Mouse (Mus musculus) CH12.LX (cell line): Measurements from ENCODE around the gene Prkca. TPM values are rescaled to one million over a fixed set of nuclear protein-coding genes. Genes with fewer than 3 reads are reported as not detected.

Experiments used
- DNase-seq: peaks from one replicate; pipeline ENCODE4 v3.0.0-alpha.2; 2013; ENCODE audit errors: extremely low read depth
- H3K27ac ChIP-seq: 2 replicates; pipeline ENCODE4 v1.5.1; 2012; ENCODE audit warnings: low read depth, mild to moderate bottlenecking, control low read depth, moderate library complexity; ENCODE audit not compliant: insufficient read depth
- H3K27me3 ChIP-seq: replicated peaks from 2 replicates; pipeline ENCODE3; 2012; ENCODE audit warnings: inconsistent platforms
- H3K36me3 ChIP-seq, 2 experiments: replicated peaks in 1 of 2; 2 replicates each; pipeline versions ENCODE3 to v1.6.1; 2012; ENCODE audit warnings: inconsistent platforms in 1 of 2, low read length in 1 of 2, mild to moderate bottlenecking in 1 of 2, mixed read lengths in 1 of 2, moderate library complexity in 1 of 2; ENCODE audit not compliant: control insufficient read depth in 1 of 2, insufficient read depth in 1 of 2
- H3K4me1 ChIP-seq, 2 experiments: 2 replicates each; pipeline ENCODE4 v1.6.1; 2012; ENCODE audit warnings: inconsistent platforms in 1 of 2, moderate library complexity in 1 of 2; ENCODE audit not compliant: insufficient read depth in 2 of 2, control insufficient read depth in 1 of 2
- H3K4me2 ChIP-seq: 2 replicates; pipeline ENCODE4 v1.6.1; 2012; ENCODE audit warnings: low read depth, mild to moderate bottlenecking, control low read depth; ENCODE audit not compliant: poor library complexity, insufficient read depth, severe bottlenecking
- H3K4me3 ChIP-seq, 3 experiments: fragments of 150-350 bp in 1 of 3; sonication (generic) in 1 of 3; replicated peaks in 1 of 3; 2 replicates each; pipeline versions ENCODE3 to v1.5.1; 2011 to 2012; ENCODE audit warnings: low read depth in 2 of 3, low read length in 2 of 3, mild to moderate bottlenecking in 2 of 3, moderate library complexity in 2 of 3, control low read depth in 1 of 3, improper control_type of control experiment in 1 of 3, inconsistent platforms in 1 of 3, mixed read lengths in 1 of 3; ENCODE audit not compliant: poor library complexity in 1 of 3
- H3K79me2 ChIP-seq: replicated peaks from 2 replicates; pipeline ENCODE4 v1.6.1; 2012; ENCODE audit warnings: mild to moderate bottlenecking, moderate library complexity; ENCODE audit not compliant: control insufficient read depth, poor library complexity, insufficient read depth, severe bottlenecking; ENCODE audit errors: extremely low read depth
- H3K9ac ChIP-seq: 2 replicates; pipeline ENCODE4 v1.6.1; 2012; ENCODE audit warnings: low read depth, mild to moderate bottlenecking, control low read depth, moderate library complexity; ENCODE audit not compliant: insufficient read depth
- H3K9me3 ChIP-seq: replicated peaks from 2 replicates; pipeline ENCODE3; 2012; ENCODE audit warnings: low read length, inconsistent platforms, mixed read lengths
- BHLHE40 ChIP-seq: IDR thresholded peaks from 2 replicates; pipeline ENCODE4 v1.6.1; 2011; ENCODE audit warnings: mild to moderate bottlenecking, low read depth, low read length, improper control_type of control experiment
- CHD1 ChIP-seq: IDR thresholded peaks from 2 replicates; pipeline ENCODE4 v1.6.1; 2012; ENCODE audit warnings: low read depth, low read length, improper control_type of control experiment, inconsistent platforms
- CTCF ChIP-seq, 2 experiments: IDR thresholded peaks in 1 of 2; conservative IDR thresholded peaks in 1 of 2; 2 replicates each; pipeline ENCODE4 v1.5.1; 2011 to 2012; ENCODE audit warnings: low read depth in 2 of 2, low read length in 2 of 2, improper control_type of control experiment in 1 of 2, inconsistent platforms in 1 of 2, mild to moderate bottlenecking in 1 of 2, moderate library complexity in 1 of 2
- E2F4 ChIP-seq: IDR thresholded peaks from 2 replicates; pipeline ENCODE4 v1.6.1; 2011; ENCODE audit warnings: low read depth, low read length, improper control_type of control experiment; ENCODE audit not compliant: insufficient replicate concordance
- ELF1 ChIP-seq: IDR thresholded peaks from 2 replicates; pipeline ENCODE4 v1.6.1; 2014; ENCODE audit warnings: low read depth, mild to moderate bottlenecking, inconsistent platforms, low read length, improper control_type of control experiment
- EP300 ChIP-seq: IDR thresholded peaks from 2 replicates; pipeline ENCODE4 v1.6.1; 2011; ENCODE audit warnings: low read length, improper control_type of control experiment
- ETS1 ChIP-seq: conservative IDR thresholded peaks from 2 replicates; pipeline ENCODE4 v1.6.1; 2012; ENCODE audit warnings: low read depth, mild to moderate bottlenecking, inconsistent platforms, low read length, improper control_type of control experiment, moderate library complexity
- GABPA ChIP-seq: IDR thresholded peaks from 2 replicates; pipeline ENCODE4 v1.6.1; 2012; ENCODE audit warnings: low read depth, low read length, improper control_type of control experiment, inconsistent platforms; ENCODE audit not compliant: insufficient replicate concordance
- HCFC1 ChIP-seq: IDR thresholded peaks from 2 replicates; pipeline ENCODE4 v1.6.1; 2012; ENCODE audit warnings: low read depth, mild to moderate bottlenecking, inconsistent platforms, low read length, improper control_type of control experiment
- IRF4 ChIP-seq: IDR thresholded peaks from 2 replicates; pipeline ENCODE4 v1.6.1; 2014; ENCODE audit warnings: low read depth, mild to moderate bottlenecking, inconsistent platforms, low read length, improper control_type of control experiment
- JUN ChIP-seq: IDR thresholded peaks from 2 replicates; pipeline ENCODE4 v1.6.1; 2011; ENCODE audit warnings: low read depth, mild to moderate bottlenecking, low read length, improper control_type of control experiment, moderate library complexity; ENCODE audit not compliant: insufficient read depth
- JUND ChIP-seq: conservative IDR thresholded peaks from 2 replicates; pipeline ENCODE4 v1.6.1; 2011; ENCODE audit warnings: low read depth, low read length, improper control_type of control experiment
- MAX ChIP-seq: IDR thresholded peaks from 2 replicates; pipeline ENCODE4 v1.6.1; 2011; ENCODE audit warnings: low read length, improper control_type of control experiment
- MAZ ChIP-seq: IDR thresholded peaks from 2 replicates; pipeline ENCODE4 v1.6.1; 2012; ENCODE audit warnings: low read depth, mild to moderate bottlenecking, inconsistent platforms, low read length, improper control_type of control experiment, moderate library complexity
- MEF2A ChIP-seq: IDR thresholded peaks from 2 replicates; pipeline ENCODE4 v1.6.1; 2014; ENCODE audit warnings: low read depth, mild to moderate bottlenecking, inconsistent platforms, low read length, improper control_type of control experiment, borderline replicate concordance
- MXI1 ChIP-seq: IDR thresholded peaks from 2 replicates; pipeline ENCODE4 v1.6.1; 2011; ENCODE audit warnings: mild to moderate bottlenecking, low read depth, low read length, improper control_type of control experiment
- MYC ChIP-seq: IDR thresholded peaks from 2 replicates; pipeline ENCODE4 v1.6.1; 2011; ENCODE audit warnings: low read depth, mild to moderate bottlenecking, improper control_type of control experiment, low read length
- NELFE ChIP-seq: IDR thresholded peaks from 2 replicates; pipeline ENCODE4 v1.6.1; 2011; ENCODE audit warnings: low read depth, low read length, improper control_type of control experiment
- NRF1 ChIP-seq: IDR thresholded peaks from 2 replicates; pipeline ENCODE4 v1.6.1; 2014; ENCODE audit warnings: low read depth, mild to moderate bottlenecking, inconsistent platforms, low read length, improper control_type of control experiment, moderate library complexity
- POLR2A ChIP-seq: IDR thresholded peaks from 2 replicates; pipeline ENCODE4 v1.6.1; 2011; ENCODE audit warnings: low read depth, mild to moderate bottlenecking, improper control_type of control experiment, low read length
- RAD21 ChIP-seq: IDR thresholded peaks from 2 replicates; pipeline ENCODE4 v1.6.1; 2011; ENCODE audit warnings: low read depth, mild to moderate bottlenecking, low read length, improper control_type of control experiment, moderate library complexity
- RCOR1 ChIP-seq: conservative IDR thresholded peaks from 2 replicates; pipeline ENCODE4 v1.6.1; 2012; ENCODE audit warnings: low read depth, mild to moderate bottlenecking, inconsistent platforms, low read length, improper control_type of control experiment
- SIN3A ChIP-seq: IDR thresholded peaks from 2 replicates; pipeline ENCODE4 v1.6.1; 2012; ENCODE audit warnings: low read length, improper control_type of control experiment, inconsistent platforms
- SMC3 ChIP-seq: IDR thresholded peaks from 2 replicates; pipeline ENCODE4 v1.6.1; 2011; ENCODE audit warnings: low read depth, low read length, improper control_type of control experiment
- ZMIZ1 ChIP-seq: IDR thresholded peaks from 2 replicates; pipeline ENCODE4 v1.6.1; 2012; ENCODE audit warnings: low read depth, mild to moderate bottlenecking, inconsistent platforms, low read length, improper control_type of control experiment
- dilution Hi-C: fragments of 300-500 bp; cut with MboI; formaldehyde crosslinking; loops from 2 replicates; pipeline ENCODE4 v1.14.3; 2020; ENCODE audit warnings: low sequenced_read_pairs; ENCODE audit not compliant: extremely low pct_unique_long_range_greater_than_20kb, extremely low pct_ligation_motif_present
- in situ Hi-C: fragments of 300-500 bp; cut with MboI; formaldehyde crosslinking; loops from 3 replicates; pipeline ENCODE4 v1.14.3; 2019; ENCODE audit warnings: low sequenced_read_pairs, low pct_ligation_motif_present, low pct_unique_long_range_greater_than_20kb, mixed read lengths
- polyA plus RNA-seq: library from polyadenylated mRNA; unstranded; fragments of >175 nt; gene quantifications from 2 replicates; pipeline ENCODE4 v1.2.1, GENCODE M21; 2012; ENCODE audit warnings: low read depth; ENCODE audit not compliant: insufficient read length
- total RNA-seq, 2 experiments: library from RNA; depleted of rRNA; stranded (reverse); fragments of 300-350 nt in 1 of 2; fragments of >200 nt in 1 of 2; gene quantifications; 2 replicates each; pipeline ENCODE4 v1.2.3; 2012 to 2014

Prkca gene
- total and polyA plus RNA-seq, 3 experiments, result 40.0 to 107 (median 43.7) TPM

- 0 out of 2 replicates have a peak, but pooled peaks have one; percentile 9 for TF ChIP-seq SIN3A
- no peak; the same call in 1 of the 2 replicates for TF ChIP-seq ZMIZ1
- TF ChIP-seq BHLHE40, result peak; percentile 77
- TF ChIP-seq MXI1, result 0 out of 2 replicates have a peak, but pooled peaks have one; percentile 59
- TF ChIP-seq EP300, result peak; percentile 89
- no peak for TF ChIP-seq CTCF (conservative IDR thresholded peaks at IDR 0.05 in 1 of 2, IDR thresholded peaks at IDR 0.05 in 1 of 2; ENCODE audit: low read depth in 2 of 2, low read length in 2 of 2)
- no peak; the same call in 1 of the 2 replicates for TF ChIP-seq CHD1
- peak; percentile 45; the same call in 1 of the 2 replicates for TF ChIP-seq POLR2A
- no peak; the same call in 1 of the 2 replicates for TF ChIP-seq ELF1
- peak; percentile 80 for TF ChIP-seq MAZ
- peak; percentile 79 for TF ChIP-seq ETS1
These were observed 92.7 kb downstream of the Prkca start (continued) for GRCm38 (mm10) chr11:108250829-108251637.

- Histone ChIP-seq H3K9ac (peak overlapping the region; percentile 64), H3K79me2 (peaks cover 23% of the 10 kb centered on the region), H3K4me1 (peaks cover 52 to 99% of the 10 kb centered on the region in 2 experiments), H3K36me3 (peaks cover 4 to 20% of the 10 kb centered on the region in 2 experiments), H3K27me3 (no peaks in the 10 kb centered on the region), H3K4me2 (peak overlapping the region; percentile 86), H3K27ac (peak overlapping the region; percentile 90), H3K4me3 (peak overlapping the region in 1 of 3 experiments; percentile 10), H3K9me3 (peaks cover 4% of the 10 kb centered on the region)
- dilution Hi-C loops, result no loop called here
- no peak for TF ChIP-seq CTCF (conservative IDR thresholded peaks at IDR 0.05 in 1 of 2, IDR thresholded peaks at IDR 0.05 in 1 of 2; ENCODE audit: low read depth in 2 of 2, low read length in 2 of 2)
- TF ChIP-seq MXI1, result 0 out of 2 replicates have a peak, but pooled peaks have one; percentile 5
- no peak for TF ChIP-seq MAZ
- no peak for TF ChIP-seq RAD21
- TF ChIP-seq NRF1, result no peak
- TF ChIP-seq MYC, result no peak
- no peak for TF ChIP-seq SMC3
- no peak for TF ChIP-seq JUN
- in situ Hi-C loops, result no loop called here
- DNase-seq, result no peak
These were observed 93.5 kb downstream of the Prkca start for GRCm38 (mm10) chr11:108250146-108250635.

GRCm38 (mm10) chr11:108249487-108249886 is 94.2 kb downstream of the Prkca start:
- Histone ChIP-seq H3K79me2 (peaks cover 30% of the 10 kb centered on the region), H3K9ac (peak overlapping the region; percentile 64), H3K36me3 (peaks cover 3 to 17% of the 10 kb centered on the region in 2 experiments), H3K4me2 (peak overlapping the region; percentile 86), H3K27ac (peak overlapping the region; percentile 90), H3K4me1 (peaks cover 54 to 99% of the 10 kb centered on the region in 2 experiments), H3K4me3 (no peak overlapping the region), H3K9me3 (peaks cover 2% of the 10 kb centered on the region), H3K27me3 (no peaks in the 10 kb centered on the region)
- in situ Hi-C loops, result no loop called here
- peak; percentile 74 for DNase-seq
- dilution Hi-C loops, result no loop called here
- TF ChIP-seq MAZ (peak; percentile 55; the same call in 1 of the 2 replicates), E2F4 (no peak), IRF4 (peak; percentile 42; the same call in 1 of the 2 replicates), RCOR1 (0 out of 2 replicates have a peak, but pooled peaks have one; percentile 1), GABPA (no peak), ZMIZ1 (no peak), NELFE (no peak), JUND (0 out of 2 replicates have a peak, but pooled peaks have one; percentile 4), HCFC1 (peak; percentile 27; the same call in 1 of the 2 replicates), CHD1 (peak; percentile 84; the same call in 1 of the 2 replicates), SMC3 (no peak), EP300 (0 out of 2 replicates have a peak, but pooled peaks have one; percentile 1), BHLHE40 (peak; percentile 48), MEF2A (peak; percentile 59; the same call in 1 of the 2 replicates), MXI1 (peak; percentile 46), MAX (peak; percentile 69; the same call in 1 of the 2 replicates), SIN3A (peak; percentile 82), JUN (no peak)
